Mouse (Mus musculus) megakaryocyte, embryonic 14.5 days (primary cell): ENCODE measurements around the gene Gm45021.

ENCODE experiments used
- FLI1 ChIP-seq: IDR thresholded peaks from 2 replicates; pipeline ENCODE4 v1.6.1; 2012; ENCODE audit warnings: low read length, inconsistent platforms, mixed read lengths
- GATA1 ChIP-seq: IDR thresholded peaks from 3 replicates; pipeline ENCODE4 v1.6.1; 2012; ENCODE audit warnings: mixed read lengths, low read length, inconsistent platforms, borderline replicate concordance

GRCm38 (mm10) chr6:48638553-48638952, 49.1 kb downstream of the Gm45021 start:
- TF ChIP-seq GATA1 = no peak
- TF ChIP-seq FLI1 = no peak
